Mouse (Mus musculus) limb, embryonic 14.5 days (tissue): ENCODE data around the gene Pnrc2. TPM values are rescaled to one million over a fixed set of nuclear protein-coding genes. Genes with fewer than 3 reads are reported as not detected.

Experiments used
- ATAC-seq: fragments of 200-750 bp; cut with Nextera tagmentation; 2 replicates; pipeline ENCODE4 v1.8.0; 2017; ENCODE audit warnings: low read depth, moderate number of reproducible peaks, moderate TSS enrichment; ENCODE audit not compliant: low FRiP score
- DNase-seq: peaks from one replicate; pipeline ENCODE4 v3.0.0-alpha.2; 2015; ENCODE audit warnings: low spot score
- H3K27ac ChIP-seq: fragments of 300-500 bp; sonication (generic); replicated peaks from 2 replicates; pipeline ENCODE4 v1.5.1; 2014; ENCODE audit warnings: low read depth, mild to moderate bottlenecking, low read length, moderate library complexity, mixed read lengths
- H3K27me3 ChIP-seq: fragments of 300-500 bp; sonication (generic); 2 replicates; pipeline ENCODE4 v1.6.1; 2014; ENCODE audit warnings: low read length, mixed read lengths; ENCODE audit not compliant: control insufficient read depth, insufficient read depth
- H3K36me3 ChIP-seq: fragments of 300-500 bp; sonication (generic); 2 replicates; pipeline ENCODE4 v1.6.1; 2014; ENCODE audit warnings: mild to moderate bottlenecking, low read length, moderate library complexity, mixed read lengths; ENCODE audit not compliant: control insufficient read depth, insufficient read depth
- H3K4me1 ChIP-seq: fragments of 300-500 bp; sonication (generic); 2 replicates; pipeline ENCODE4 v1.6.1; 2014; ENCODE audit warnings: antibody characterized with exemption, low read length, mixed read lengths; ENCODE audit not compliant: control insufficient read depth, insufficient read depth
- H3K4me2 ChIP-seq: fragments of 300-500 bp; sonication (generic); replicated peaks from 2 replicates; pipeline ENCODE4 v1.6.1; 2014; ENCODE audit warnings: low read depth, mild to moderate bottlenecking, low read length, moderate library complexity; ENCODE audit not compliant: severe bottlenecking
- H3K4me3 ChIP-seq: fragments of 300-500 bp; sonication (generic); replicated peaks from 2 replicates; pipeline ENCODE4 v1.5.1; 2014; ENCODE audit warnings: low read length
- H3K9ac ChIP-seq: fragments of 300-500 bp; sonication (generic); 2 replicates; pipeline ENCODE4 v1.6.1; 2014; ENCODE audit warnings: mild to moderate bottlenecking, low read depth, low read length, moderate library complexity; ENCODE audit not compliant: severe bottlenecking
- H3K9me3 ChIP-seq: fragments of 300-500 bp; sonication (generic); 2 replicates; pipeline ENCODE4 v1.6.1; 2016; ENCODE audit warnings: low read length; ENCODE audit not compliant: control insufficient read depth
- POLR2A ChIP-seq: fragments of 200-500 bp; IDR thresholded peaks from 2 replicates; pipeline ENCODE4 v1.8.0; 2012; ENCODE audit warnings: inconsistent platforms, mild to moderate bottlenecking, moderate library complexity, borderline replicate concordance; ENCODE audit not compliant: insufficient read depth, insufficient read length; ENCODE audit errors: extremely low read depth
- WGBS: fragments of 180-500 bp; shearing (Covaris S2); extraction: QIAGEN DNeasy Blood & Tissue Kit; methylation state at CpG from one replicate; pipeline ENCODE4 v1.1.7; 2014; 5-methylcytosine and 5-hydroxymethylcytosine counted together
- polyA plus RNA-seq, 2 experiments: library from polyadenylated mRNA; depleted of rRNA in 1 of 2; stranded (reverse) in 1 of 2; unstranded in 1 of 2; fragments of >200 nt; fragmentation: Nextera tagmentation in 1 of 2; extraction: Ambion mirVana in 1 of 2; gene quantifications; 2 replicates each; pipeline versions ENCODE4 v1.2.1 to v1.2.3; 2012 to 2014

Pnrc2 gene
- polyA plus RNA-seq, 2 experiments, result 105 to 165 TPM

DNA sequence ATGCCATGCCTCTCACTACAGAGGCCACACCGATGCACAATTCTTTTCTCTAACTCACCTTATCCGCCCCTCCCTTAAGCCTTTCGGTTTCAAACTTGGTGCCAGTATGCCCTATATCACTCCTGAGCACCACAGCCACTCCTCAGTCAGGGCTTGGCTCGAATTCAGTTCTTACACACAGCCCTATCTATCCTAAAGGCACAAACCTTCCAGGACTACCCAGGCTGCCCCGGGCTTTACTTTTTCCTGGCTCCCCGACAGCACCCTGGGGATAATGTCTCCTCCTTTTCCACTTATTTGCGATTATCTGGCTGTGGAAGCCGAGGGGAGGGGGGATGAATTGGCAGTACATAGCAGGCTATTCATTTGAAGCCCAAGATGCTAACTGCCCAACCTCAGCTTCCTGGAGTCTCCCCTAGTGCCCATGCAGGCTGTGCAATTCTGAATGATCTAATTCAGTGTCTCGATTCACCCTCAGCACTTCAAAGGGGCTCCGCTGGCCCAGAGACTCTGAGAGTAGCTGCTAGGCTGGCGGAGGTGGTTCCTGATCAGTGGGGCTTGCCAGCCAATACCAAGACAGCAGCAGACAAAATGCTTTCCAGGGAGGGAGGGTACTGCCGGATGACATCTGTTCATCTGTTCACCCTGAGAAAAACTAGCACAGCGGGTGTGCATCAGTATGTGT is 23.1 kb downstream of the Pnrc2 start:
- no peak for TF ChIP-seq POLR2A
- Histone ChIP-seq H3K27ac (0 out of 2 replicates have a peak overlapping the region, but pooled peaks have one; percentile 28), H3K4me1 (peaks cover 12% of the 10 kb centered on the region), H3K4me3 (no peak overlapping the region), H3K36me3 (no peaks in the 10 kb centered on the region), H3K9ac (no peak overlapping the region), H3K4me2 (peak overlapping the region; percentile 5; the same call in 1 of the 2 replicates), H3K9me3 (no peaks in the 10 kb centered on the region), H3K27me3 (no peaks in the 10 kb centered on the region)
- DNase-seq (peak; percentile 41), ATAC-seq (no peak)
- 34% methylated on average over 13 of the region's 13 CpGs for WGBS

- Histone ChIP-seq H3K36me3 (no peaks in the 10 kb centered on the region), H3K27ac (no peak overlapping the region), H3K4me3 (no peak overlapping the region), H3K27me3 (no peaks in the 10 kb centered on the region), H3K4me1 (peaks cover 12% of the 10 kb centered on the region), H3K4me2 (no peak overlapping the region), H3K9me3 (no peaks in the 10 kb centered on the region), H3K9ac (no peak overlapping the region)
- ATAC-seq, result no peak
- no peak for TF ChIP-seq POLR2A
- WGBS, result 59% methylated on average over 5 of the region's 5 CpGs
- no peak for DNase-seq
Observed at GRCm38 (mm10) chr4:135847581-135847980, 26.1 kb downstream of the Pnrc2 start.

DNA sequence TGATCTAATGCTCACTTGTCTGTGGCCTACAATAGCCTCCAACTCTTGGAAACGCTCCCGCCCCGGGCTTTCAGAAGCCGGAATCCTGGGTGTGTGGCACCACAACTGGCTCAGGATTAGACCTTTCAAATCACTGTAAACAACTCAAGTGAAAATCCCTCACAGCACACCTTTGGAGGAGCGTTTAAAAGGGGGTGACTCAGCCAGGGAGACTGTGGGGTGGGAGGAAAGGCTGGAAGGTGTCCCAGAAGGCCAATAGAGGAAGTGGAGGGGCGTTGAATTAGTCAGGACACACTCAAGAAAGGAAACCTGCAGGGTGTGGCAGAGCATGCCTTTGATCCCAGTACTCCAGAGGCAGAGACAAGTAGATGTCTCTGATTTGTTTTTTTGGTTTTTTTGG is 29.2 kb downstream of the Pnrc2 start:
- ATAC-seq (no peak), DNase-seq (no peak)
- H3K9me3 ChIP-seq, result no peaks in the 10 kb centered on the region
- H3K36me3 ChIP-seq, result no peaks in the 10 kb centered on the region
- WGBS, result 82% methylated on average over 6 of the region's 6 CpGs
- no peak overlapping the region for H3K27ac ChIP-seq
- no peak overlapping the region for H3K4me2 ChIP-seq
- no peak overlapping the region for H3K4me3 ChIP-seq
- H3K9ac ChIP-seq, result no peak overlapping the region
- H3K4me1 ChIP-seq, result no peaks in the 10 kb centered on the region
- H3K27me3 ChIP-seq, result no peaks in the 10 kb centered on the region
- TF ChIP-seq POLR2A, result no peak

- H3K4me2 ChIP-seq, result no peak overlapping the region
- no peaks in the 10 kb centered on the region for H3K36me3 ChIP-seq
- no peak for TF ChIP-seq POLR2A
- no peak overlapping the region for H3K4me3 ChIP-seq
- no peaks in the 10 kb centered on the region for H3K27me3 ChIP-seq
- H3K27ac ChIP-seq, result no peak overlapping the region
- no peak for ATAC-seq
- no peak overlapping the region for H3K9ac ChIP-seq
- no peaks in the 10 kb centered on the region for H3K9me3 ChIP-seq
- DNase-seq, result no peak
- no peaks in the 10 kb centered on the region for H3K4me1 ChIP-seq
- 76% methylated on average over 21 of the region's 21 CpGs for whole genome bisulfite sequencing
Observed at GRCm38 (mm10) chr4:135839293-135840011, 34.2 kb downstream of the Pnrc2 start.

DNA sequence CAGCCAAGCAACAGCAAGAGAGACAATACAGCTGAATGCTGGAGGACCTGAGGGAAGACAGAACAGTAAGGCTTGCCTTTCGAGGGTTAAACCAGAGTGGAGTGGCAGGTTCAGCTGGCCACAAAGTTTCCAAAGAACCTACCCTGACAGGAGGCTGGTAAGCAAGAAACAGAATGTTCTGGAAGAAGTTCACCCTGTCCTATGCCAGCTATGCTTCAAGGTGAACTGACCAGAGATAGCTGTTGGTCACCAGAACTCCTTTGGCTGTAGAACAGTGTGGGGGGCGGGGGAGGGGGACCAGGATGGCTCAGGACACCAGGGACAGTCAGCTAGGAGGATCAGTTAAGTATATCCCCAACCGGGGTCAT is 34.7 kb downstream of the Pnrc2 start:
- Histone ChIP-seq H3K27me3 (no peaks in the 10 kb centered on the region), H3K36me3 (no peaks in the 10 kb centered on the region), H3K9ac (no peak overlapping the region), H3K9me3 (no peaks in the 10 kb centered on the region), H3K4me1 (no peaks in the 10 kb centered on the region), H3K27ac (no peak overlapping the region), H3K4me3 (no peak overlapping the region), H3K4me2 (no peak overlapping the region)
- DNase-seq (no peak), ATAC-seq (no peak)
- no peak for TF ChIP-seq POLR2A
- WGBS, result 83% methylated on average over 3 of the region's 3 CpGs
